Mouse (Mus musculus) c-Kit-positive CD71-positive TER-119-positive erythroid progenitor cells, embryonic 14.5 days (primary cell): ENCODE results near the gene Pim2.
A peak's percentile ranks its signal among the peaks of the same experiment; 100 is the strongest.

Source experiments
- DNase-seq: peaks from one replicate; pipeline ENCODE4 v3.0.0-alpha.2; 2013; ENCODE audit warnings: low spot score

Gene Pim2

DNA sequence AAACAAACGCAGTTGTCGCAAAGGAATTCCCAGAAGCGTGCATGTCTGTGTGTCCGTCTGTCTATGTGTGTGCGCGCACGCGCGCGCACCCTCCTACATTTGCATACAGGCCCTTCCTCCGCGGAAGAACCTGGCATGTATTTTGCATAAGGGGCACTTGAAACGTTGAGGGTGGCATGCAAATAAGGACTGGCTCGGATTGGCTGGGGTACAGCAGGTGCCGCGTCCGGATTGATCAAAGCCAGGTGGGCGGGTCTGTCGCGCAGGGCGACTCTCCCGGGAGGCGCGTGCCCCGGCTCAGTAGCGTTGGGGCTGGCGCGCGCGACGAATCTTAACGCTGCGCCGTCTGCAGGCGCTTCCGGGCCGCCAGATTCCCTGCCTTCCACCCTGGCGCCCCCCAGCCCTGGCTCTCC, at the start of gene Pim2:
Gene Pim2 (plus strand): TSS at position 256 of the 413 bp plus-strand sequence.
- peak; percentile 73 for DNase-seq

DNA sequence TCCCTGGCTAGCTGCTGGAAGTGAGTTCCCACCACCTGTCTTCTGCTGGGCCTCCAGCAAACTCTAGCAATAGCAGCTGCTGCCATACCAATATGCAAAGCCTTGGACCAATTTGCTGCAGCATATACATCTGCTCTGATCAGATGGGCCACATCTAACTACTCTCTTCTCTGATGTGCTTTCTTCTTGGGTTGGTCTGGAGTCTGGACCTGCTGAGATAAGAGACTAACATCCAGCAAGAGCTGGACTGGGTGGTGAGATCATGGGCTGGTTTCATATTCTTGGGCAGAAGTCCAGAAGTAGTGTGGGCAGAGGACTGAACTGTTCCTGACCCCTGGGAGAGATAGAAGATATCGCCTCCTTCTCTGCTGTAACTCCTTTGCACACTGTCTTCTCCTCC, 40.9 kb upstream of the Pim2 start:
- peak; percentile 56 for DNase-seq

GRCm38 (mm10) chrX:7840842-7841162, 37.3 kb upstream of the Pim2 start:
- DNase-seq, result no peak

DNA sequence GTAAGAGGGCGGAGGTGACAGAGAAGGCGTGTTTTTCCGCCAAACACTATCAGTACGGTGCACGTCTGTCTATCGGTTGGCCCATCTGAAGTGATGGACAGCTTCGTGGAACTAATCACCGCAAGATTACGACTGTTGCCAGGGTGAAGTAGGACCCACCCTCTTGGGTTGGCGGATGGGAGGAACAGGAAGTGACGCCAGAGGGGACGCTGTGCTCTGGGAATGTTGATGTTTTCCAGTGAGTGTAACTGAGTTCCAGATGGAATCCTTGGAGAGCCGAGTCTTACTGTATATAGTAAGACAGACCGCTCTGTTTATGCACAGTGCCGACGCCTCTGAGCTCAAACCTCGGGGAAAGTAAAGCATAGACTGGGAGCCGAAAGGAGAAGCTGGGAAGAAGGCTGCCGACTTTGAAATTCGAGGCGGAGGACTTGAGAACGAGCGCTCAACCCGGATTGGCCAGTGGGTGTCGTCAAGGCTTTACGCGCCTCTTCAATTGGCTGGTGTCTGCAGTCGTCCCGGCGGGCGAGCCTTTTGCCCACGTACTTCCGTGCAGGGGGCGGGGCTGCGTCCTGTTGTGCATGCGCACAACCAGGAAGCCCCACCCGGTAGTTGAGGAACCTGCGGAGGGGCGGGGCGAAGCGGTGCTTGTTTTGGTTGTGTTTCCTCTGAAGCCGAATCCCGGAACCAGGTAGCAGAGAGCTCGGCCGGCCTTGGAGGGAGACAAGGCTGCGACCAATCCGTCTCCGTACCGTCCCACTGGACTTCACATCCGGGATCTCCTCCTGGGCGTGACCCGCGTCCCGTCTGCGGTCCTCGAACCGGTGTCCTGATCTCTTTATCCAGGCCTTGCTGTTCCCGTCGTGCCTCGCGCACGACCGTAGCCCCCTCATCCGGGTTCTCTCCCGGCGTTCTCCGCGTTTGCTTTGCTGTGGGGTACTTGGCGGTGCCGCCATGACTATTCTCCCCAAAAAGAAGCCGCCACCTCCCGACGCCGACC, 36.6 kb upstream of the Pim2 start, which contains the start of gene Otud5:
Gene Otud5 (plus strand): TSS at position 202 of the 1,000 bp plus-strand sequence.
- DNase-seq, result peak; percentile 89

- no peak for DNase-seq
These were observed 35.7 kb upstream of the Pim2 start for GRCm38 (mm10) chrX:7842318-7842717.

GRCm38 (mm10) chrX:7847845-7848244, 30.2 kb upstream of the Pim2 start:
- no peak for DNase-seq

DNA sequence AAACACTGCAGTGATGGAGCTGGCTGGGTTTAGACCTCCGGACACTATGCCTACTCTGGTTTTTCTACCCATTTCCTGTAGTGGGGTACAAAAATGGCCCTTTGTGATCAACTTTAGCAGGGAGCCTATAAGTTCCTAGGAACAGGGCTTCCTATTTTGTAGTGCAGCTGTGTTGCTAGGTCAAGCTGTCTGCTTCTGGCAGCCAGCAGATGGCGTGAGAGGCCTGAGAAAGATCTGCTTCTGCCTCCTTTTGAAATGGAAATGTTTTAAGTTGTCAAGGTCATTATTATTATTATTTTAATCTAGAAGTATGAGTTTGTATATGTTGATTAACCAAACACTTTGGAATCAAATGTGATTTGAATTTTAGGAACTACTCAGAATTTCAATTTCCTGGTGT, 23.5 kb upstream of the Pim2 start:
- DNase-seq, result no peak

- no peak for DNase-seq
These were observed 18.8 kb upstream of the Pim2 start for GRCm38 (mm10) chrX:7859191-7859753.

DNA sequence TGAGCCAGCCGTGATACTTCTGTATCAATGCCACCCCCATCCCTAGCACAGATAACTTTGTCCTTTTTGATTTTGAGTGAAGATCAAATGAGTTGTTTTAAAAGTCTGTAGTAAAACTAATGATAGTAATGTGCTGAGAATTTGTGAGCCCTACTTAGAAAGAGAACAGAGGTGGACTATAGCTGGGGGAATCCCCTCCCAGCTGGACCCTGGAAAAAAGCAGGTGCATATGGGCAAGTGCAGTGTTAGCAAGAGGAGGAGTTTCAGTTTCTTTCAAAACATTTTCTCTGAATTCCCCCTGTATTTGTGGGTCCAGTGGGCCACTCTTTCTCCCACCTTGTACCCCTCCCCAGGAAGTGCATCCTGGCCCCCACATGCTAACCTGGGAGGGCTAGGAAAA, 14.9 kb upstream of the Pim2 start:
- DNase-seq, result no peak

GRCm38 (mm10) chrX:7864551-7864950, 13.5 kb upstream of the Pim2 start:
- DNase-seq, result no peak

- no peak for DNase-seq
These were observed 12.7 kb upstream of the Pim2 start for GRCm38 (mm10) chrX:7865343-7865742.

DNA sequence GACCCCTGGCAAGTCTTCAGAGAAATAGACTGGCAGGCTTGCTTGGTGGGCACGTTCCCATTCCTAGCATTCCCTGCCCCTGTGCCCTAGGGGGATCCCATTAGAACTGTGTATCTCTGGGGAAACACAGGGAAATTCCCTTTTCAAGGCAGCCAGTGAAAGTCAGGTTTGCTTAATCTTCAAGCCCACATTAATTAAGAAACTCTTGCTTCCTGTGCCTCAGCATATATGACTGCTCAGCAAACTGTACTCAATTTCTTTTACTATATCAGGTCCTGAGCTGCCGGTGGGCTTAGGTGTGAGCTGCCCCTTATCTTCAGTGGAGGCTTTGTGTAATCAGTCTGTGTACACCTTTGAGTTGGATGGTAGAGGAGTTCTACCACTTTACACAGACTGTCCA, 12.3 kb upstream of the Pim2 start:
- no peak for DNase-seq

GRCm38 (mm10) chrX:7867141-7867540, 10.9 kb upstream of the Pim2 start:
- DNase-seq, result no peak

DNA sequence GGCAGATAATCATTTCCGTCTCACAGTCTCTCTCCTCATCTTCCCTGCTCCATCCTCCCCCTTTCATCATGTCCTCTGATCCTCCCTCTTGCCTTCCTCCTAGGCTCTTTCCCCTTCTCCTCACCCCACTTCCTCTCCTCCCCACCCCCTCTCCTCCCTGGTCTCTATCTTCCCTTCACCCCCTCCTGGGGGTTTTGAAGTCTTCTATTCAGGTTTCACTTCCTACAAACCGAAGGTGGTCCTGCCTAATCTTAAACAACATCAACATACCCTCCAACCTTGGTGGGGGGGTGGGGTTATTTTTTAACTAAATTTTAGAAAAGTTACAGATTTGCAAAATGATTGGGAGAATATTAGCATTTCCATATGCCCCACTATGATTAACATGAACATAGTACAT, 9.6 kb upstream of the Pim2 start:
- no peak for DNase-seq

DNA sequence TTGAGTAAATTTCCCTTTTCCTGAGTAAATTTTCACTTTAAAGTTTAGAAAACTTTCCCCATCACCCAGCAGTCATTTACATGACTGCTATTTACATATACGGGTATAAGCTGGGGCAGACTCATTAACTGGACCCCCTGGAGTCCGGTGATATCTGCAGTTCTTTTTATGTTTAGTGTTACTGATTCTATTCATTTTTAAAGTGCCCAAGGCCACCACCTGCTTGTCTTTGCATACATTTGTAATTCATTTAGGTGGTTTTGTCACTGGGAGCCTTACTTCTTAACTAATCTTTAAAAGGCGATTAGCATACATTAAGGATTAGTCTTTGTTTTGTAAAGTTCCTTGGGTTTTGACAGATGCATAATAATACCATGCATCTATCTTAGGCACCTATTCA, 8.2 kb upstream of the Pim2 start:
- DNase-seq, result no peak

DNA sequence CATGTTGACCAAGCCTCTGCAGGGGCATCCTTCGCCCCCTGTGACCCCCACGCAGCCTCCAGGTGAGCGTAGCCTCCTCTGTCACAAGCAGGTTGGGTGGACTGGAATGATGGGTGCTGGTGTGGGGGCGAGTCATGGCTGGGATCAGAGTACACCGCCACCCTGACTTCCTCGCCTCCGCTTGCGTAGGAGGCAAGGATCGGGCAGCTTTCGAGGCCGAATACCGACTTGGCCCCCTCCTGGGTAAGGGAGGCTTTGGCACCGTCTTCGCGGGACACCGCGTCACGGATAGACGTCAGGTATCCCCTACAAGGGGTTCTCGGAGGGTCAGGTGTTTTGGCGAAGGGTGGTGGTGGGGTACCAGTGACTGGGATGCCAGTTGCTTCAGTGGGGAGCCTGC, 433 bp downstream of the Pim2 start:
- no peak for DNase-seq

DNA sequence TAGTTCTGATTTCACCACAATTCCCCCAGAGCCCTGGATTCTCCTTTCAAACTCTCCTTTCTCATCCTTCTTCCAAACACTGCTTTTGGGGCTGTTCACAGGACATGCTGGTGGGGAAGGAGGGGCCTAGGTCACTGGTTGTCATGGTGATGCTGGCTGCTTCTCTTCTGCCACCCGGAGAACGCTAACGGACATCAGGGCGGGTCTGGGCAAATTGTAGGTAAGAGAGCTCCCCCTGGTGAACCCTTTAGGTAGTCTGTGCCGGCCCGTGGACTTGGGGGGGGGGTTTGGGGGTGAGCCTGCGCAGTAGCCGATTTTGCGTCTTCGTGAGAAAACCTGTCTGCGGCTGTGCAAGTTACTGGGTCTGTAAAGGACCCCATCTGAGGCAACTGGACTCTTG, 1.8 kb downstream of the Pim2 start:
- DNase-seq, result peak; percentile 42

DNA sequence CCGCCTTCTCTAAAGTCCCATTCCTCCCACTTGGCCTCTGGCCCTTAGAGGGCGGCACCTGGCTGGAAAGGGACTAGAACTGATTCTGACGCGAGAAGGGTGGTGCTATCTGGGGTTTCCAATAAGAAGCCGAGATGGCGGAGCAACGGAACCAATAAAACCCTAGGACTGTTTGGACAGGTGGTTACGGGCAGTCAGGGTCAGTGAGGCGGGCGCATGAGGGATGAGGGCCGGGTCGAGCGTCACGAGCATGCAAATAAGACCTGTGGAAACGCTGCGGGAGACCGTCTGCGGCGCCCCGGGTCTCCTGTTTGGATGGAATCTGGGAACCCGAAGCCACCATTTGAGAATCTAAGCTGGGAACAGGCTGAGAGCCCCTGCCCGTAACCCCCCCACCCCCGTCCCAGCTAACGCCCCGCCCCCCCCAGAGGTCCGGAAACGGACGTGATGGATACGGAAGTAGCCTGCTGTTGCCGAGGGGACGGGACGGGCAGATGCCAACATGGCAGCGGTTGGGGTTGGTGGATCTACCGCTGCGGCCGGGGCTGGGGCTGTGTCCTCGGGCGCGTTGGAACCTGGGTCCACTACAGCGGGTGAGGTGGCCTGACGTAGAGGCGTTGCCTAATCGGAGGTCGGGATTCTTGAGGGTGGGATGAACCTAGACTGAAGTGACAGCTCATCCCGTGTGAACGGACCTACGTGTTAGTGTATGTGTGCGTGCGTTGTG, 5.9 kb downstream of the Pim2 start, which contains the start of gene Slc35a2:
Gene Slc35a2 (plus strand): TSS at position 188 of the 727 bp plus-strand sequence.
- DNase-seq, result peak; percentile 73

DNA sequence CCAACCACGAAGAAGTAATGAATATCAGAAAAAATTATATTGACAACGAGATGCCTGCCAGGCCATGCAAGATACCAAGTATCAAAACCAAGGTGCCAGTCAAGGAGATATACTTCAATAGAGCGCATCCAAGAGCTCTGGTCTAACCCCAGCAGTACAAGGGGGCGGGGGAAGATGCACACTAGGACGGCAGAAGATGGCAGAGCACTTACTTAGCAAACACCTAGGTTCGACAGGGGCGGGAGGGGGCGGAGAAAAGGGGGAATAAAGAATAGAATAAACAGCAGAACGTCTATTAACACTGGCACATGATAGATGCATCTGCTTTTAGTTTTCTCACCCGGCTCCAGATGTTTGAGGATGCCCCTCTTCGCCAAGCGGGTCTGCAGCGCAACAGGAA, 20.1 kb downstream of the Pim2 start:
- DNase-seq, result no peak

DNA sequence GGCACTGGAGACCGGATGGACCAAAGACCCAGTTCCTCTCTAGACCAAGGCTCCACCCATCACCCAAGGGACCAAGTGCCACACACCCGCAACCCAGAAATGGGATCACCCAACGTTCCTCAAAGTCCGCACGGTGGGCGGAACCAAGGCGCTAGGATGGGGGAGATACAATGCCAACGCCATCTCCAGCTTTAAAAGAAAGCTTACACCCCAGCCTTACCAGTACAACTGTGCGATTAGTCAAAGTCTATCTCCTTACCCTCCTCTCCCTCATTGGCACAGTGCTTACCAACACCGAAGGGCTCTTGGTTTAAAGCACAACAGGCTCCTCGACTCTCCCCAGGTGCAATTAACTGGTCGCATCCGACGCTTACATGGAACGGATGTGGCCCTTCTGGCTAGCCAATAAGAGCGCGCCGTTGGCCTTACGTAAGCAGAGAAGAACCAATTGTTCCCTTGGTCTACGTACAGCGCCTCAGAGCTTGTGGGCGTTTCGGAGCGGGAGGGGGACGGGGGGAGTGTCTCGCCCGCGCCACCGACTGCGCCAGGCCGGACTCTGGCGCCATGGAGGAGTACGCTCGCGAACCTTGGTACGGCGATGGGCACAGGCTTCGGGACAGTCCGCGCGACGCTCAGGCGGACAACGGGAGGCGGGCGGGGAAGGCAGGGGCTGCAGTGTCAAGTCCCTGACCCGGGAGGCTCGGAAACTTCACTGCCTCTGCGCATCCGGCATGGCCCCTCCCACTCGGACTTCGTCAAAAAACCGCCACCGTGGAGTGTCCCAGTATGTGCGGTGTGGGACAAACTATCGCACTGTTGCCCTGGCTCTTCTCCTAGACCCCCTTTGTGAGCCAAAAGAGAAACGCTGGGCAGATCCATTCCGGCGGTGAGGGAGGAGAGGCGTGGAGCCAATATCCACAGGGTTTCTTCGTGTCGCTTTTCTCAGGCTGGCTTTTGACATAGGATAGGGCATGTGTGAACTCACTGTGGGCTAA, 21.1 kb downstream of the Pim2 start, which contains the start of the genes Pqbp1 and Timm17b:
Gene Pqbp1 (minus strand): TSS at position 390 of the 995 bp plus-strand sequence.
Gene Timm17b (plus strand): TSS at position 478 of the 995 bp plus-strand sequence.
- DNase-seq, result peak; percentile 87

DNA sequence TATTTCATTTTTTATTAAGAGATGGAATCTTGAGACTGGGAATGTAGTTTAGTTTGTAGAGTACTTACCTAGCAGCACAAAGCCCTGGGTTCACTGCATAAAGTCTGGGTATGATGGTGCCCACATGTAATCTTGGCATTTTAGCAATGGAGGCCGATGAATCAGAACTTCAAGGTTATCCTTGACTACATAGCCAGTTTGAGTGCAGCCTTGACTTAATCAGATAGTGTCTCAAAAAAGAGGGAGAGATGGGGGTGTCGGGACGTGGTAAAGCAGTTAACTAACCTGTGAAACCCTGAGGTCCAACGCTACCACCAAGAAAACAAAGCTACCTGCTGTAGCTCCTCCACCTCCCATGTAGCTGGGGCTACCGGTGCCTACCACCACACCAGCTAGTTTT, 26.4 kb downstream of the Pim2 start:
- DNase-seq, result no peak
